ENCODE assay signal across 10 mouse cellular contexts in the genomic region with DNA sequence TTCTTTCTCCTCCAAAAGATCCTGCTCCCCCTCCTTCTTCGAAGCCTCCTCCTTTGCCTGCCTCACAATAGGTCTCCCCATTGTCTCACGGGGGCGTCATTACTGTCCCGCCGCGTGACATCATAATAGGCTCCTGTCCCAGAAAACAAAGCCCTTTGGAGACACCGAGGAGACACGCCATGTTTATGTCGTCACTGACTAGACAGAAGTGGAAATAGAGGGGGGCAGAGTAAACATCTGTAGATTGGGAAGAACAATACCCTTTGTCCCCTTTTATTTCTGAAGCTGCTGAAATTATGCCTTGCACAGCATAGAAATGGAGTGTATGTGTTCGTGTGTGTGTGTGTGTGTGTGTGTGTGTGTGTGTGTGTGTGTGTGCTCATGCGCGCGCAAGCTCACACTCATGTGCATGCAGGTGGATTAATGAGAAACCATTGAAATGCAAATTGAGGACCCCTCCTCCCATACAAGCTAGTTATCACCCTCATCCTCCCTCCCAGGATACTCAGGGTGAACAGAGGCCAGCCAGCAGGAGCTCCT.
DNase-seq lines count a peak whose midpoint lies in the region; ATAC-seq lines count a peak whose summit lies in the region.
"Had no signal": no experiment of that assay in that cellular context is flagged by ENCODE, and none has a peak within 500 bp of the region (broad histone marks: within the 10 kb centered on the region; RNA-seq: fewer than 3 reads in every experiment).

No protein-coding gene starts in this region.

- H3K9ac ChIP-seq in forebrain, embryonic 15.5 days (replicated peaks): peak overlapping the region; percentile 32
- peak overlapping the region; percentile 14 for H3K9ac ChIP-seq in midbrain, embryonic 14.5 days (replicated peaks; ENCODE audit: low read length)
- H3K9ac ChIP-seq: lung, embryonic 14.5 days had no signal

- peak overlapping the region; percentile 44 for H3K4me2 ChIP-seq in forebrain, embryonic 15.5 days (replicated peaks)
- peak overlapping the region; percentile 51 for H3K4me2 ChIP-seq in midbrain, embryonic 14.5 days (ENCODE audit: low read length)
- H3K4me2 ChIP-seq: lung, embryonic 14.5 days had no signal

- H3K4me1 ChIP-seq in forebrain, embryonic 15.5 days: peaks cover 21% of the 10 kb centered on the region
- H3K4me1 ChIP-seq in midbrain, embryonic 14.5 days (ENCODE audit: control insufficient read depth, insufficient read depth, low read length): peaks cover 21% of the 10 kb centered on the region
- H3K4me1 ChIP-seq: heart, embryonic 10.5 days had no signal

- H3K9me3 ChIP-seq in forebrain, embryonic 15.5 days: no peaks in the 10 kb centered on the region
- H3K9me3 ChIP-seq in midbrain, embryonic 14.5 days (ENCODE audit: control insufficient read depth, low read length): no peaks in the 10 kb centered on the region
- H3K9me3 ChIP-seq: heart, embryonic 10.5 days had no signal

- no peaks in the 10 kb centered on the region for H3K36me3 ChIP-seq in forebrain, embryonic 15.5 days
- H3K36me3 ChIP-seq in midbrain, embryonic 14.5 days (ENCODE audit: control insufficient read depth, insufficient read depth, low read length): no peaks in the 10 kb centered on the region
- H3K36me3 ChIP-seq: heart, embryonic 10.5 days had no signal

- DNase-seq in cerebellum, adult 18-20 months: peak; percentile 29 to 37
- no peak for DNase-seq in cerebellum, adult 9-11 months
- DNase-seq in brain, adult 2 months (ENCODE audit: low read depth, low spot score): peak; percentile 94
- DNase-seq in midbrain, embryonic 14.5 days: peak; percentile 79
- DNase-seq in adrenal gland, postnatal 10 days: no peak
- DNase-seq in heart, adult 9 months (ENCODE audit: low spot score in 2 of 2): no peak
- no peak for DNase-seq in gastrocnemius, adult 8-10 months (ENCODE audit: low spot score in 2 of 2)
- DNase-seq: lung, embryonic 14.5 days had no signal

- peak overlapping the region; percentile 19 for H3K4me3 ChIP-seq in forebrain, embryonic 15.5 days
- H3K4me3 ChIP-seq in midbrain, embryonic 14.5 days (replicated peaks; ENCODE audit: low read depth, low read length): peak overlapping the region; percentile 2; the same call in 1 of the 2 replicates
- H3K4me3 ChIP-seq: heart, embryonic 10.5 days had no signal

- peak overlapping the region; percentile 86 for H3K27ac ChIP-seq in forebrain, embryonic 15.5 days (replicated peaks)
- H3K27ac ChIP-seq in midbrain, embryonic 14.5 days (replicated peaks; ENCODE audit: low read depth, low read length): peak overlapping the region; percentile 86
- H3K27ac ChIP-seq: heart, embryonic 10.5 days had no signal

- 1% methylated on average over 13 of the region's 13 CpGs for WGBS in forebrain, embryonic 15.5 days
- WGBS in midbrain, embryonic 14.5 days: 0% methylated on average over 13 of the region's 13 CpGs

- ATAC-seq in forebrain, embryonic 15.5 days (replicated peaks): peak; percentile 71
- peak; percentile 64 for ATAC-seq in midbrain, embryonic 14.5 days (ENCODE audit: low FRiP score, low TSS enrichment)

- H3K27me3 ChIP-seq in forebrain, embryonic 15.5 days: no peaks in the 10 kb centered on the region
- no peaks in the 10 kb centered on the region for H3K27me3 ChIP-seq in midbrain, embryonic 14.5 days (ENCODE audit: control insufficient read depth, insufficient read depth, low read length)

Comparison
In these comparisons a context has a peak if more than half of its experiments do, and no peak if none do; other contexts are left out.
1. DNase-seq: peak in cerebellum, adult 18-20 months (2 of 2), brain, adult 2 months (single experiment) and midbrain, embryonic 14.5 days (single experiment); none in cerebellum, adult 9-11 months (single experiment), adrenal gland, postnatal 10 days (single experiment), heart, adult 9 months (0 of 2) and gastrocnemius, adult 8-10 months (0 of 2).